Mouse (Mus musculus): ENCODE measurements around the gene Slc25a53.
"Not testable (repeated sequence)": the region's sequence is repeated elsewhere in the genome, so short reads cannot be mapped to it uniquely, and the experiment has no call there.

Gene Slc25a53

GRCm38 (mm10) chrX:137038000-137038483, at the start of gene Slc25a53:
TSS of gene Slc25a53 (minus strand) at chrX:137038302.
- peak; percentile 87 for DNase-seq (ENCODE audit: low read depth, low spot score)

DNA sequence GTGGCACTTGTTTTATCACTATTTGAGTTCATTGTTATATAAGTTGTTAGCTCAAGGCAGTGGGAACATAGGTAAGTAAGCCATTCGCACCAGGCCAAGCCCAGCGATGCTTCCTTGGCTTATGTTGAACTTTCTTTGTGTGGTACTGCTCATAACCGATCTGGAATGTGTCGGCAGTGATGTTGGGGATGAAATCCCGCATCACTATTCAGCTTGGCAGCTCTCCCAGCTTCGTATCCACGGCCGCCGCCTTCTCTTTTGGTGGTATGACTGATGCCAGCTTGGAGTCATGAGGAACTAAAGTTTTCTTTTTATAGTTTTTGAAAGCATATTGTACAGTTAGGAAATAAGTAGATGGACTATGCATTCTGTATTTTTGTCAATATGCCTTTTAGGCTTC, 25.1 kb upstream of the Slc25a53 start:
- no peak for DNase-seq (ENCODE audit: low read depth, low spot score)

DNA sequence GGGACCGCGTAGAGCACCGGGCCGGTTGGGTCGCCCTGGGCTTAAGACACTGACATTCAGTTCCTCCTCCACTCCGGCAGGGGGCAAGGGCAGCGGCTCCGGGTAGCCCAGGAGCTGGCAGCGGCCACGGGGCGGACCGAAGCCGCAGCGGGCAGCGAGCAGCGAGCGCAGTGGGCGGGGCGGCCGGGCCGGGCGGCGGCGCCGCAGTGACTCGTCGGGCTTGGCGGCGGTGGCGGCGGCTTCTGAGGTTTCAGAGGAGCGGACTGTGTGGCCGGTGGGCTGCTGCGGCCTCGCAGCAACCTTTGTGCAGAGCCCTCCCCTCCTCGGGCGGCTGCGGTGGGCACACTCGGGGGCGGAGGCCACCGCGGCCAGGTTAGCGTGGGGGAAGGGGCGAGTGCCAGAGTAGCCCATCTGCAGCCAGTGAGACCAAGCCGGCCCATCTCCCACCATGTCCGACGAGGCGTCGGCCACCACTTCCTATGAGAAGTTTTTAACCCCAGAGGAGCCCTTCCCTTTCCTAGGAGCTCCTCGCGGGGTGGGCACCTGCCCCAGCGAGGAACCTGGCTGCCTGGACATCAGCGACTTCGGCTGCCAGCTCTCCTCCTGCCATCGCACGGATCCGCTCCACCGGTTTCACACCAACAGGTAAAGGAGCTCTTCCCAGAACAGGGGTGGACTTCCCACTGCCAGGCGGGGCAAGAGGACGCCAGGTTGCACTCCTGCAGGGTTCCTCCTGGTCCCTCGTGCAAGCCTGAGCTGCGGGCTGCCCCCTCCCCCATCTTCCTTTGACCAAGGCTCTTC, 11.5 kb upstream of the Slc25a53 start, which contains the start of gene Fam199x:
Gene Fam199x (plus strand): TSS at position 170 of the 801 bp plus-strand sequence.
- peak; percentile 89 for DNase-seq (ENCODE audit: low read depth, low spot score)

DNA sequence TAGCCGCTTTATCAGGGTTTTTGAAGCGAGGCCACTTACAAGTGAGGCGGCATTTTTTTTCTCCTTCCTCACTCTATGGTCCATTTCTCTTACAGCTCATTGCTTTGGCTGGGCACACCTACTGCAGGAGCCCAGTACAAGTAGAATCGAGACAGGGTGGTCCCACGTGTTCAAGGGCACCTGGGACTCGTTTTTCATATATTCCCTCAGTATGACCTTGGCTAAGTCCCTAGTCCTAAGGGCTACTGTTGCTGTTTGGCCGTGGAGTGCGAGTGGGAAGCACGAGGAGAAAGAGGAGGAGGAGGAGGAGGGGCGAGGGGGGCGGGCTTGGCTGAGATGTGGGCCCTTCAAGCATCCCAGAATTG, 10.9 kb upstream of the Slc25a53 start:
- no peak for DNase-seq (ENCODE audit: low read depth, low spot score)

- no peak for DNase-seq (ENCODE audit: low read depth, low spot score)
These were observed 400 bp upstream of the Slc25a53 start for GRCm38 (mm10) chrX:137038502-137038901.

DNA sequence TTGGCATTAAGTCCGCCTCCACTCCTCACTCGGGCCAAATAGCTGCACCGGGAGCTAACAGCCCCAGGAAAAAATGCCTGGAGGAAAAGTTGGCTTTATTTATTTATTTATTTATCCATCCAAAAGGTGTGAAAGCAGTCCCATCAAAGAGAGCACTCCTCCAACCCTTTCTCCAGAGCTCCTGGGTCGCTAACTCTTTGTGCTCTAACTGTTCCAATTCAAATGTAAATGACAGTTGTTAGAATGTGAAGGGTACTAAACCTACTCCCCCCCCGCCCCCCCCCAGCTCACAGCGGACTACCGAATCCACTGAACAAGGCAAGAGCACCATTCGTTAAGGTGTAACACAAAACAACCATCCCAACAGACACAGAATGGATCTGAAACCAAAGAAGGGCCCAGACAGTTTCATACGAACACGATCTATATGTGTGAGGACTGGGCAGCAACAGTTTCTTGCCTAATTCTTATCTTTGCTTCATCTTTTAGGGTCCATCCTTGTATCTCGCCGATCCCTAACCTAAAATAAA, 567 bp downstream of the Slc25a53 start:
- no peak for DNase-seq (ENCODE audit: low read depth, low spot score)

DNA sequence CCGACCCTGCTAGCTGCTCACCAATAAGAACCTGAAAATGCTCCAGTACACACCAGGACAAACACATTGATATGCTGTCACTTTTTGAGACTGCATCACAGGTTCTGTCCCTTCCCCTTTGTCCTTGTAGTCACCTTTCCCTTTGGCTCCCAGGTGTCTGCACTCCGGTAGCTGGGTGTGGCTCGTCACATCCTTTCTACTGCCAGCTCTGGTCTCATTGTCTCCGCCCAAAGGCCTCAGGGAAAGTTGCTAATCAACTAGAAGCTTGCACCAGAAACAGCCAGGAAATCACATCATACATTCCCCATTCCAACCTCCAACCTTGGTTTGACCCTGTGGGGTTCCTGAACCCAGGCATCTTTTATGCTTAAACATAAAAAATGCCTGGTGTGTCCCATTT, 3.8 kb downstream of the Slc25a53 start:
- DNase-seq (ENCODE audit: low read depth, low spot score) = no peak

DNA sequence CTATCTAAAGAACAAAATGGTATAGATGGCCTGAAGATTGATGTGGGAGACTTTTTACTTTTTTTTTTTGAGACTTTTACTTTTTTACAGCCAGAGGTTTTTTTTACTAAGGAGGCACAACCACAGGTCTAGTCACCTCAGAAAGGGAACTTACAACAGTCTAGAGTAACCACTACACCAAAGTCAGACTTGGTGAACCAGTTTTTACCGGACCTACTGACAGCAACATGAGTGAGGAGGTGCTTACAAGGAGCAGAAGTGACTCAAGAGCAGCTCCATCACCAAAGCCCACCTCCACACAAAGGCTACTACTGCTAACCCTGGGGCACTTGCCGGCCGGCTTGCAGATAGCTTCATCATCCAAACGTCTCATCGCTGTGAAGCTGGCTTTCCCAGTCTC, 6.4 kb downstream of the Slc25a53 start:
- no peak for DNase-seq (ENCODE audit: low read depth, low spot score)

GRCm38 (mm10) chrX:137030916-137031315, 7.2 kb downstream of the Slc25a53 start:
- no peak for DNase-seq (ENCODE audit: low read depth, low spot score)

GRCm38 (mm10) chrX:137019310-137019709, 18.8 kb downstream of the Slc25a53 start:
- peak; percentile 78 for DNase-seq (ENCODE audit: low read depth, low spot score)

DNA sequence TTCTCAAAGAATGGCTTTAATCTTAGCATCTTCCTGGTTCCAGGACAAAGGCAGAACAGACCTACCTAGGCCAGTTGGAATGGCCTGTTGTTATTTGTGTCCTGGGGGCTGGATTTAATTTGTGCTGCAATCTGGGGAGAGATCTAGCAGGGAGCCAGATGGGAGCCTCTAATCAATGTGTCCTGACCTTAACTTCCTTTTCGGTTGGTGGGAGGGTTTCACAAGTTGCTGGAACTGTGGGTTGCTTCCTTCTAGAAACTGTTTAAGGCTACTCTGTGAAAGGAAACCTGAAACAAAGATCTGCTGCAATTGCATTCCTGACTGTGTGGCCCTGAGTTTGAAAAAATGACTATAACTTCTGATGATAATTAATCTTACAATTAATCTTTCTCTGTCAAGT, 20.4 kb downstream of the Slc25a53 start:
- DNase-seq (ENCODE audit: low read depth, low spot score) = no peak

GRCm38 (mm10) chrX:137015099-137015709, 22.9 kb downstream of the Slc25a53 start:
- DNase-seq (ENCODE audit: low read depth, low spot score) = peak; percentile 83

- DNase-seq (ENCODE audit: low read depth, low spot score) = no peak
These were observed 41.8 kb downstream of the Slc25a53 start for GRCm38 (mm10) chrX:136996256-136996655.

GRCm38 (mm10) chrX:136993641-136994040, 44.5 kb downstream of the Slc25a53 start:
- DNase-seq (ENCODE audit: low read depth, low spot score) = peak; percentile 29

- peak; percentile 80 for DNase-seq (ENCODE audit: low read depth, low spot score)
These were observed 45.0 kb downstream of the Slc25a53 start, which contains the start of gene Zcchc18 for GRCm38 (mm10) chrX:136992978-136993547. TSS of gene Zcchc18 (plus strand) at chrX:136993155.

GRCm38 (mm10) chrX:136992191-136992965, 45.7 kb downstream of the Slc25a53 start:
- peak; percentile 49 for DNase-seq (ENCODE audit: low read depth, low spot score)

GRCm38 (mm10) chrX:136991274-136991673, 46.8 kb downstream of the Slc25a53 start:
- peak; percentile 2 for DNase-seq (ENCODE audit: low read depth, low spot score)

DNA sequence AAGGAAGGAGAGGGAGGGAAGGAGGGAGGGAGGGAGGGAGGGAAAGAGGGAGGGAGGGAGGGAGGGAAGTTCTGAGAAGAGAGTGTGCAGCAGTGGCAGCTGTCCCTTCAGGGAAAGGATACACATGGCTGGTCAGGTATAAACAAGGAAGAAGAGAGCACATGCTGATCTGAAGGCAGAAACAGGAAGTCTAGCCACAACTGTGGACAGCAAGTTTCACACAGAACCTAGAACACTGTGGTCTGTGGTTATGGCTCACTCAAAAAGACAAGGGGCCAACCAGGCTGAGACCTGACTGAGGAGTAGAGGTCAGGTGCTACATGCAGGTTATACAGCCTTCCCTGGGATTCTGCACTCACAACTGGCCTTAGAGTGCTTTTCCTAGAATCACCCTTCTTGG, 52.1 kb downstream of the Slc25a53 start:
- peak; percentile 14 for DNase-seq (ENCODE audit: low read depth, low spot score)

- peak; percentile 49 for DNase-seq (ENCODE audit: low read depth, low spot score)
These were observed 59.5 kb downstream of the Slc25a53 start for GRCm38 (mm10) chrX:136978616-136979015.

GRCm38 (mm10) chrX:136976424-136977084, 61.5 kb downstream of the Slc25a53 start, which contains the start of the genes Tmsb15l and Tmsb15b1:
TSS of gene Tmsb15l (minus strand) at chrX:136976869.
TSS of gene Tmsb15b1 (minus strand) at chrX:136976874.
- DNase-seq (ENCODE audit: low read depth, low spot score) = peak; percentile 85

DNA sequence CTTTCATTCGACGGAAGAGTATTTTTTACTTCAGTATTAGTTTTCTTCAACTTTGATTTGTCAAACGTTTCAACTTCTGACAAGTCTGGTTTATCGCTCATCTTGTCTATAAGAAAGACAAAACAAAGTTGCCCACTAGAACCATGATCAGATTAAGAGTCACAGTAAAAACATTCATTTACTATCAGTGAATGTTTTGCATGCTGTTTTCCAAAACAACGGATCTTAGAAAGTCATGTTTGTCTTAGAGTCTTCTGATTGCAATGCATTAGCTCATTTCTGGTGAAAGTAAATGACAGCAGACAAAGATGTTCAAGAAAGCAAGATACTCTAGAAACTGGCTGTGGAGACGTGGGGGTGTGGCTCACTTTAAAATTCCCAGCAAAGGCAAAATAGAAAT, 62.7 kb downstream of the Slc25a53 start, which contains the start of gene Tmsb15b2:
Gene Tmsb15b2 (minus strand): TSS at position 101 of the 400 bp plus-strand sequence.
- DNase-seq (ENCODE audit: low read depth, low spot score) = not testable (repeated sequence)

Measured in CD4-positive, CD25-positive, alpha-beta regulatory T cell, adult 2 months (primary cell).